Mouse (Mus musculus) telencephalon, adult 2 months (tissue): ENCODE results near the gene Lrrn4cl.
A peak's percentile ranks its signal among the peaks of the same experiment; 100 is the strongest.
"Not testable (repeated sequence)": the region's sequence is repeated elsewhere in the genome, so short reads cannot be mapped to it uniquely, and the experiment has no call there.

ENCODE experiments used
- DNase-seq: peaks from one replicate; pipeline ENCODE4 v3.0.0-alpha.2; 2011; ENCODE audit warnings: low read depth, low spot score

Gene Lrrn4cl

DNA sequence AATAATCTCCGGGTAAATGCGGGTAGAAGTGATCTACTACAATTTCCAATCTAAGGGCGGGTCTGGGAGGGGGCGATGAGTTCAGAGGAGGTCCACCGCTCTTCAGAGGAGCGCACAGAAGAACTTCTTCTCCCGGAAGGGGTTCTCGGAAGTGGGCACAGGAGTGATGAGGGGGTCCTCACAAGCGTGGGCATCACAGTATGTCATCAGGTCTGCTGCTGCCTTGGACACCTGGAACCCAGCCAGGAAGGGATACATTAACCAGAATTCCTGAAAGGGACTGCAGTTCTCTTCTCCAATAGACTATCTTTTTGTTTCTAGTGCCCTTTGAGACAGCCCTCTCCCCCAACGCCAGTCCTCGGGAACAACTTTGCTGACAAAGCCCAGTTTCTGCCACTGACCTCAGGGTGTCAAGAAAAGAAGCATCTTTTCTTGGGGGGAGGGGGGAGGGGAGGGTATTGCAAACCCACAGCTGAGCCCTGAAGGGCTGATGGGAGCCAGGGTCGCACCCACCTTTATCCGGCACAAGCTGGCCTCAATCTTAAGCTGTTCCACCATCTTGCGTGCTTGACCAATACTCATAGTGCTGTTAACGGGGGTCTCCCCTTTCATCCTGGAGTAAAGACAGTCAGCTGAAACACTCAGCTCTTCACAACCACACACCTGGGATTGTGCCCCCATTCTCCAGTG lies 12.4 kb upstream of the Lrrn4cl start:
- DNase-seq = no peak

DNA sequence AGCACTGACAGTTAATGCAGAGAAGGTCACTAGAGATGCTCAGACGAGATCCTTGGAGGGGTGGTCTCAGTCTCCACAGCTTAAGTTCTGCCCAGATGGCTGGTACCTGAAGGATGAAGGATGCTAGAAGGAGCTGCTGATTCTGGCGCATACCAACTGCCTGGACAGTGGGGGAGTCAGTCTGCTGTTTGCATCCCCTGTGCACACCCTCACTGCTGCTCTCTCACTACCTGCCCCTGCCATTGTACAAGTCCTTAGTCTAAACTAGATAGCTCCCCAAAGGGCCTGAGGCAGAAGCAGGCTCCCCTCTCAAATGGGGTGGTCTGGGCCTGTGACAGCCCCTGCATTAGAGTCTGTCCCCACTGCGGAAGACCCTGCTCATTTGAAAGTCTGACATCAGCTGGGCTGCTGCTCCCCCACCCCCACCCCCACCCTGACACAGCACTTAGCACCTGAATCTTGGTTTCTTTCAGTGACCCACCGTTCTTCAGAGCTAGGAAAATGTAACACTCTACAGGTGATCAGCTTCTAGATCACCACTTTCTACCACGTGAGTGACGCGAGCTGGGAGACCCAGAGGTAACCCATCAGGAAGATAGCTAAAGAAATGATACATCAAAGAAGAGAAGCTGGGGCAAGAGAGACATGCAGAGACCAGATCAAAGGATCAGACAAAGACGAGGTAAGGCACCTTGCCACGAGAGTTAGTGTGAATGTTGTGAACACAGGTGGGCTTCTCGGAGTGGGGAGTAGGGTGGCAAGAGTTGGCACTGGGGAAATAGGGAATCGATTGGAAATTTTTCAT lies 11.3 kb upstream of the Lrrn4cl start, which contains the start of gene Gng3:
Gene Gng3 (minus strand): TSS at position 92 of the 805 bp plus-strand sequence.
- DNase-seq = peak; percentile 95

DNA sequence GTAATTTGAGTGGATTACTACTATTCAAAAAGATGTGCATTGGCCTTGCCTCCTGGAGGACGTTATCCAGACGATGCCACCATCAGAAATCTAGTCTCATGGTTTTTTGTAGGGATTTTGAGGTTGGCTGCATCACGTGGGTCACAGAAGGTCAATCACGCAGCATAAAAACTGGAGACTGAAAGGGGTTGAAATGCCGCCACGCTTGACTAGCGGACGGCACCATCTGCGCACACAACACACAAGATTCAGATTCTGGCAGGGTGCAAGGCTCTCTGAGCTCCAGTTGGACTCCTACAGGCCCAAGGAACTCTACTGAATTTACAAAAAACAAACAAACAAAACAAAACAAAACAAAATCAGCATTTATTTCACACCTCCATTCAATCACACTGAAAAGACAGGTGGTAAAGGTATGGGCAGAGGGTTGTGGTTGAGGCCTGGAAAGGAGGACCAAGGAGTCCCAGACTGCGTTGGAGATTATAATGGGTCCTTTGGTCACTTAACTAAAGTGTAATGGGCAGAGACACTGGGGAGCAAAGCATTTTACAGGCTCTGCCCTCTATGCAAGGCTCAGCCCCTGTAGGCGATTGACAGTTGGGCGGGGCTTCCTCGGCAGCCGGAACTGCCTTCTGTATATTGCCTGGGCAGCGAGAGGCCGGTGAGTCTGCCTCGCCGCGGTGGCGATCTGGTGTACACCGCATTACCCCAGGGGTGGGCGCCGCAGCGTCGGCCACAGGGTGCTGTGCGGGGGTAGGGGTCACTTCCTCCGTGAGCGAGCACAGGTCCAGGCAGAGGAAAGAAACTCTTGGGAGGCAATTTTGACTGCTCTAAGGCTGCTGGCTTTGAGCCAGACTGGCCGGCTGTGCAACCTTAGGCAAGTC lies 10.4 kb upstream of the Lrrn4cl start:
- no peak for DNase-seq

DNA sequence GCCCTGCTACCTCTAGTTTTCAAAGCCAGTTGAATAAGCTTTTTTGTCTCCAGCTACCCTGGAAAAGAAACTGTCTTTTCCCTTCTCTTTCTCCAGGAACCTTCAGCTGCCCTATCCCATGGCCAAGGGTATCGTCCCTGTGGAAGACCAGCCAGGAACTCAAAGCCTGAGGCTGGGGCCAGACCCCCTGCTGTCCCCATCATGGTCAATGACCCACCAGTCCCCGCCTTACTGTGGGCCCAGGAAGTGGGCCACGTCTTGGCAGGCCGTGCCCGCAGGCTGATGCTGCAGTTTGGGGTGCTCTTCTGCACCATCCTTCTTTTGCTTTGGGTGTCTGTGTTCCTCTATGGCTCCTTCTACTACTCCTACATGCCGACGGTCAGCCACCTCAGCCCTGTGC lies 9.6 kb upstream of the Lrrn4cl start:
- no peak for DNase-seq

DNA sequence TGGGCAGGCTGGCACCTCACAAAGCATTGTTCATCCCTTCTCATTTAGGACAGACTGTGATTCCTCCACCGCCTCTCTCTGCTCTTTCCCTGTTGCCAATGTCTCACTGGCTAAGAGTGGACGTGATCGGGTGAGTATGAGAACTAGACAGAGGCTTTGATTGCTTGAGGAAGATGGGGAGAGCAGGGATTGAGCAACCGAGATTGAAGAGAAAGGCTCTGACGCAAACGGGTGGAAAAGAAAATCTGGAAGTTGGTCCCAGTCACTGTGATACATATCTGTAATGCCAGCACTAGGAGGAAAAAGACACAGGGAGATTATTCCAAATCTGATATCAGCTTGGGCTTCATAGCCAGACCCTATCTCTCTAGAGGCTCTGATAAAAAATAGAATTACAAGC lies 7.6 kb upstream of the Lrrn4cl start:
- no peak for DNase-seq

DNA sequence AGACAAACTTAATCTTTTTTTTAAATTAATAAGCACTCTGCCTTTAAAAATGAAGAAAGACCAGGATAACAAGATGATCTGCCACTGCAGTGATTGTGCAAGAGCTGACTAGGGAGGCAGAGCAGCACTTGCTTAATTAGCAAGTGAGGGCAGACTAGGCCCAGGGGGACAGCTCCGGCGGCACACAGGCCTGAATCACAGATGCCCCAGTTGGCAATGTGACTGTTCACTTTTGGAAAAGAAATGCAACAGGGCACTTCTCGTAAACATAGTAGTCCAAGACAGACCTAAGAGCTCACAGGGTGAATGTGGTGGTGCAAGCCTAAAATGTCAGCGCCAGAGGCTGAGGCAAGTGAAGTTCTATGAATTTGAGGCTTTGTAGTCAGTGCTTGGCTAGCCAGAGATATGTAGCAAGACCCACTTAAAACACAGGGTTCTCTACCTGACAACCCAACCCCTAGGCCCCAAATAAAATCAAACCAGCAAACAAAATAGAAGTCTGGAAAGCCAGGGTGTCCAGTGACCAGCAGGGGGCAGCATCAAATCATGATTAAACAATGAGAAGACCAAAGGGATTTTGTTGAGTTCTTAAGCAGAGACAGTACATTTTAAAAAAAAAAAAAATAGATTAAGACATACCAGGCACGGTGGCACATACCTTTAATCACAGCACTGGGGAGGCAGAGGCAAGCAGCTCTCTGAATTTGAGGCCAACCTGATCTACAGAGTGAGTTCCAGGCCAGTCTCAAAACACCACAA lies 6.0 kb upstream of the Lrrn4cl start:
- no peak for DNase-seq

DNA sequence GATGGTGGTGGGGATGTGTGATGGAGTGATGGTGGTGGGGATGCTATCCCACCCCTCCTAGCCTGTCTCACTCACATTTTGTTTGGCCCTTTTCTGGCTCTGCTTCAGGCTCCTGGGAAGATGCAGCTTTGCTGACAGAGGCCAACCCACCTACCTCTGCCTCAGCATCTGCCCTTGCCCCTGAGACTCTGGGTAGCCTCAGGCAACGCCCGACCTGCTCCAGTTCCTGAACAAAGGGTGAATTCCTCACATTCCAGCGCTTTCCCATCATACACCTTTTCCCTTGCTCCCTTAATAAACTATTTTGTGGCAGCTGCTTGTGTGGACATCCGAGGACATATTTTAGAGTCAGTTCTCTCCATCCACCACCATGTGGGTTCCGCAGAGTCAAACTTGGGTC lies 2.2 kb upstream of the Lrrn4cl start:
- no peak for DNase-seq

DNA sequence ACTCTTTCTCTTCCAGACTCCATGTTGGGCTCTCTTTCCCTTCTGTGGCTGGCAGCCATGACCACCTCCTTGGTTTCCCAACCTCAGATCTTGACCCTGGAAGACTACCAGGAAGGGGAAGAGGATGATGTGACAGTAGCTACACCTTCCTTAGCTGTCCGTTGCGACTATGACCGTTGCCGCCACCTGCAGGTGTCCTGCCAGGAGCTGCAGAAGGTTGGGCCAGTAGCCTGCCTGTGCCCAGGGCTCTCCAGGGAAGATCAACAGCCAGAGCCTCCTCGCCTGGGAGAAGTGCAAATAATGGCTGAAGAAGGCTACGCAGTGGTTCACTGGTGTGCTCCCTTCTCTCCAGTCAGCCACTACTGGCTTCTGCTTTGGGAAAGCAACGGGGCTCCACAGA lies 1.1 kb downstream of the Lrrn4cl start:
- DNase-seq = no peak

DNA sequence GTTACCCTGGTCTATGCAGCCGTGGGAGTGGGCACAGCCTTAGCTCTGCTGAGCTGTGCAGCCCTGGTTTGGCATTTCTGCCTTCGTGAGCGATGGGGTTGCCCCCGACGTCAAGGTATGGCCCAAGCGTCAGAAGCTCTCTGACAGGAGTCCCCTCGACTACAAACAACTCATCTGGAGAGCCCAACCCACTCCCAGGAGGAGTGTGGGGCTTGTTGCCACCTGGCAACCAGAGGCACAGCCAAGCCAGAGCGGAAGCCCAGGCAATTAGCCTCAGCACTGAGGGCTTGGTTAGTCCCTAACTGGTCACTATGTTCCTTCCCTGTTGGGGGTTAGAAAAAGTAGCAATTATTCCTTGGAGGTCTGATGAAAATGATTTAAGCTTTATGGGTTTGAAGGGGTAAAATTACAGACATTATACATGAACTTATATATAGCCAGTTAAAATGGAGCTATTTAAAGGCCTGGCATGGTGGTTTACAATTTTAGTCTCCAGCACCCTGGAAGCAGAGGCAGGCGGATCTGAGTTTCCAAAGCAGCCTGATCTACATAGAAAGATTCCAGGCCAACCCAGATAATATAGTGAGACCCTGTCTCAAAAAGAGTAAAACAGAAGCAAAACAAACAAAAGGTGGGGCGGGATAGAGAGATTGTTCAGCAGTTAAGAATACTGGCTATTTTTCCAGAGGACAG lies 1.8 kb downstream of the Lrrn4cl start:
- no peak for DNase-seq

DNA sequence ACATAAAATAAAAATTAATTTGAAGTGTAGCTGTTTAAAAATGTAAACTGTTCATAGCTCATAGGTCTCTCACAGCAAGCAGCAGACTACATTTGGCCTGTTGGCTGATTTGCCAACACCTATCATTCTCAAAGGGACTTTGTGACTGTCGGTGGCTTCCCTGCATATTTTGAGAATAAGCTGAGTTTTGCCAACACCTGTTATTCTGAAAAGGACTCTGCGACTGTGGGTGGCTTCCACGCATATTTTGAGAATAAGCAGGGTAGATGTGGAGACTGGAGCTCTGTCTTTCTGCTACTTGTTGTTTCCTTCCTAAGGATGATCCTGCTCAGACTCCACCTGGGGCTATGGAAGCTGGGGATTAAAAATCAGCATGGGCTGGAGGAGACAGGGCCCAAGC lies 2.5 kb downstream of the Lrrn4cl start:
- no peak for DNase-seq

DNA sequence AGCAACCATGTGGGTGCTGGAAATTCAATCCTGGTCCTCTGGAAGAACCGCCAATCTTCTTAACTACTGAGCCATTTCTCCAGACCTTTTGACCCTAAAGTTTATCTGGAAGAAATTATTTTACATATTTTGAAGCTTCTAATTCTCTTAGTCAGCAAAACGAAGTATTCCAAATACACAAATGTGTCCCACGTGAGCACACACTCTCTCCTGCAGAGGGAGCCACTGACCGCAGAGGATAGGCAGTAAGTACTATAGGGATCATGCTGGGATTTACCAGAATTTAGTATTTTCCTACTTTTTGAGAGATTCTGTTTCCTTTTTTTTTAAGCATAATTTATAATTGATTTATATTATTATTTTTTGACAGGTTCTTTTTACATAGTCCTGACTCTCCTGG lies 7.1 kb downstream of the Lrrn4cl start:
- no peak for DNase-seq

DNA sequence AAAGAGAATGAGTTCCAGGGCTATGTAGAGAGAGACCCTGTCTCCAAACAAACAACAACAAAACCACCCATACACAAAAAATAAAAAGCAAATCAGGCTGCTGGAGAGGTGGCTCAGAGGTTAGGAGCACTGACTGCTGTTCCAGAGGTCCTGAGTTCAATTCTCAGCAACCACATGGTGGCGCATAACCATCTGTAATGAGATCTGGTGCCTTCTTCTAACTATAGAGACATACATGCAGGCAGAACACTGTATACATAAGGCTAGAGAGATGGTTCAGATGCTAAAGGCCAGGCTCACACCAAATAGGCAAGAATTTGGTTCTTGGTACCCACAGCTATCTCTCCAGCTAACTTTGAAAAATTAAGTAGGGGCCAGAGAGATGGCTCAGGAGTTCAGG lies 8.4 kb downstream of the Lrrn4cl start:
- no peak for DNase-seq

DNA sequence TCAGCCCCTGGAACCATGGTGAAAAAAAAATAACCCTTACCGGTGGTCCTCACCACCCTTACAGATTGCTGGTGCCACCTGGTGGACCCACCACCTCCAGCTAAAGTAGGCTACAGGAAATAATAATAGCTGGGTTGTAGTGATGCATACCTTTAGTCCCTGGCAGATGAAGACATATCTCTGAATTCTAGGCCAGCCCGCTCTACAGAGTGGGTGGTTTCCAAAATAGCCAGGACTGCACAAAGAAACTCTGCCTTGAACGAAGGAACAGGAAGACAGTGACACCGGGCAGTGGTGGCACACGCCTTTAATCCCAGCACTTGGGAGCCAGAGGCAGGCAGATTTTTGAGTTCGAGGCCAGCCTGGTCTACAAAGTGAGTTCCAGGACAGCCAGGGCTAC lies 13.7 kb downstream of the Lrrn4cl start:
- no peak for DNase-seq

DNA sequence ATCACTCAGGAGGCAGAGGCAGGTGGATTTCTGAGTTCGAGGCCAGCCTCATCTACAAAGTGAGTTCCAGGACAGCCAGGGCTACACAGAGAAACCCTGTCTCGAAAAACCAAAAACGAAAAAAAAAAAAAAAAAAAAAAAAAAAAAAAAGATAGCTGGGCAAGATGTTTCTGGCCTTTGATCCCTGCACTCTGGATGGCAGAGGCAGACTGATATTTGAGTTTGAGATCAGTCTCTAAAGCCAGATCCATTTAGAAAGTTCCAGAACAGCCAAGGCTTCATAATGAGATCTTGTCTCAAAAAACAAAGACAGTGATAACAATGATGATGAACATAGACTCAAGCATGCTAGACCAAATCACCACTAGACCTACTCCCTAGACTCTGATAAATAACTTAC lies 19.8 kb downstream of the Lrrn4cl start:
- DNase-seq = not testable (repeated sequence)

DNA sequence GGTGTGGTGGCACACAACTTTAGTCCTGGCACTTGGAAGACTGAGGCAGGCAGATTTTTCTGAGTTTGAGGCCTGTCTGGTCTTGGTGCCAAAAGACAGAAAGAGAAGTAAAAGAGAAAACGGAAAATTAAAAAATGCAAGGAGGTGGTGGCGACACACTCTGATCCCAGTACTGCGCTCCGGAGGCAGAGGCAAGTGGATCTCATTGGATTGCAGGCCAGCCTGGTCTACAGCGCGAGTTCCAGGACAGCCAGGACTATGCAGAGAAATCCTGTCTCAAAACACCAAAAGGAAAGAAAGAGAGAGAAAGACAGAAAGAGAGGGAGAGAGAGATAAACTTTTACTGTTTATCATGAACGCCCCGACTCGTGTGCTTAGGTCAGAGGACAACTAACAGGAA lies 20.3 kb downstream of the Lrrn4cl start:
- no peak for DNase-seq

DNA sequence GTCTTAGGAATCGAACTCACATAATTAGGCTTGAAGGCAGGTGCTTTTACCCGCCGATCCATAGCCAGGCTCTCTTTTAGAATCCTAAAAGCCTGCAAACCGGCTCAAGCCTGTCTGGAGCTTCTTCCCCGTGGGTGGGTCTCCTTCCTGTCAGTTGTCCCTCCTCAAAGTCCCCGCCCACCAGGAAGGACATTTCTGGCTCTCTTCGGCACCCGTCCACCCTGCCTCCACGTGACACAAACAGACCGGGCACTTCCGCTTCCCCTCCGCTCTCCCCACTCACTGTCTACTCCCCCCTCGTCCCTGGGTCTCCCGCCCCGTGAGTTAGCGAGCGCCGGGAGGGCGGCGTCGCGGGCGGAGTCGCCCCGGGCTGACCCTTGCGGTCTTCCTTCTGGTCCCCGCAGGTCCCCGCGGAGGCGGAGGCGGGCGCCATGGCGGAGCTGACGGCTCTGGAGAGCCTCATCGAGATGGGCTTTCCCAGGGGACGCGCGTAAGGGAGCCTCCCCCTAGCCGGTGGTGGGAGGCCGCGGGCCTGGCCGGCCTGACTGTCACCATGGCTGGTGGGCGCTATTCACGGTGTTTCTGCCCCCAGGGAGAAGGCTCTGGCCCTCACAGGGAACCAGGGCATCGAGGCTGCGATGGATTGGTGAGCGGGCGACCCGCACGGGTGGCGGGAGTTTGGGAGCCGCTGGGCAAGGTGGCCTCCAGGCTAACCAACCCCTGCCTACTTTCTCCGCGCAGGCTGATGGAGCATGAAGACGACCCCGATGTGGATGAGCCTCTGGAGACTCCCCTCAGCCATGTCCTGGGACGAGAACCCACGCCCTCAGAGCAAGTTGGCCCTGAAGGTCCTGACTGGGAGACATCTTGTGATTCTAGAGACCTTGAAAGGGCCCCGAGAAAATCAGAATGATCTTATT lies 21.0 kb downstream of the Lrrn4cl start, which contains the start of gene Ubxn1:
Gene Ubxn1 (plus strand): TSS at position 230 of the 920 bp plus-strand sequence.
- peak; percentile 97 for DNase-seq

DNA sequence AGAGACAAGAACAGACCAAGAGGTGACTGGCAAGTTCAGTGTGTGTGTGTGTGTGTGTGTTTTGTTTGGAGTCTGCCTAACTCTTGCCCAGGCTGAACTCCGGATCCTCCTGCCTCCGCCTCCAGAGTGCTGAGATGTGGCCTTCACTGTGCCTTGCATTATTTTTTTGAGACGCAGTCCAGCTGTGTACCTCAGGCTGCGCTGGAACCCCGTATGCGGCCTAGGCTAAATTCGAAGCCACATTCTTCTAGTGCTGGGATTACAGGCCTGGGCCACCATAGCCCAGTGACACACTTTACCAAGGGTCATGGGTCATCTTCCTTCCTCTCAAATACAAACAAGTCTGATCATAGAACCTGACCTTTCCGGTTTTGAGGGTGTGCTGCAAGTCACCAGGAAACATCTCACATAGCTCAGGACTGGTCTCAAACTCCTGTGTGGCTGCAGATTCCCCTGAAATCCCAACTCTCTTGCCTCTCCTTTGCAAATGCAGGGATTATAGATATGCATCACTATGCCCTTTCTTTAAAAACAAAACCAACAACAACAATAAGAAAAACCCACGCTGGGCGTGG lies 21.8 kb downstream of the Lrrn4cl start:
- no peak for DNase-seq

DNA sequence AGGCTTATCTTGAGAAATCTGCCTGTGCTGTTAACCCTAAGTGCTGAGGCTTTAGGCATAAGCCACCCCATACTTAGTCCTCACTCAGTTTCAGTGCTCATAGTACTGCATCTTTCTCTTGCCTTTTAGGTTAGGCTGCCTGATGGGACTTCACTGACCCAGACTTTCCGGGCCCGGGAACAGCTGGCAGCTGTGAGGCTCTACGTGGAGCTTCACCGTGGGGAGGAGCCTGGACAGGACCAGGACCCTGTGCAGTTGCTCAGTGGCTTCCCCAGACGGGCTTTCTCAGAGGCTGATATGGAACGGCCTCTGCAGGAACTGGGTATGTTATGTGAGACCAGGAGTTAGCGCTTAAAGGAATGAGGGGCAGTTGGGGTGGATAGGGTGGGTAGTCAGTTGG lies 24.5 kb downstream of the Lrrn4cl start:
- DNase-seq = no peak

DNA sequence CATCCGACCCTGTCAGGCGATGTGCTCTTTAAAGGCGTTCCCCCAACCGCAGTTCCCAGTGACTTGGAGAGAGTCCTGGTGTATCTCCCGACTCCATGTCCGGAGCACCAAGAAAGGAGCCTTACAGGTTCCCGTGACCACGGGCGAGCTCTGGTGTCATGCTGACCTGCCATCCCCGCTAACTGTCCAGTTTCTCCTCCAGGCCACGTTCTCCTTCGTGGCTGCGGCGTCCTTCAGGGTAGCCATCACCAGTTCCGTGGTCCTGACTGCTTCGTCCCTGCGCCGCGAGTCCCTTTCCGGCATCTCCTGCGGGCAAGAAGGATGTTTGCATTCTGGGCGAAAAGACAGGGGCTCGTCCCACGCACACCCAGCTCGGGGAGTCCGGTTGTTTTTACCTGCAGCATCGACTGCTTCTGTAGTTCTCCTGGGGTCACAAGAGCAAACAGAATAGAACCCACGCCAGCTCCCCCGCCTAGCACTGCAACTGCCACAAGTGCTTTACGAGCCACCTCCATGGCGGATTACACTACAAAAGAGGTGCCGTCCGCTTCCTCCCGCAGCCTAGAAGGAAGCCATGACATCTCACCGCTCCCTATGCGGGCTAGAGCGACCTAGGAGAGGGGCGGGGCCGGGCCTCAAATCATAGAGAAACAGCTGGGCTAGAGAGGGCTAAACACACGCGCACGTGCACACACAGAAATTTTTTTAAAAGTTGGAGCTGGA lies 29.9 kb downstream of the Lrrn4cl start, which contains the start of gene Uqcc3:
Gene Uqcc3 (minus strand): TSS at position 613 of the 723 bp plus-strand sequence.
- DNase-seq = peak; percentile 83
